Mouse (Mus musculus) heart, embryonic 10.5 days (tissue): ENCODE data around the gene Fcrla. TPM values are rescaled to one million over a fixed set of nuclear protein-coding genes. Genes with fewer than 3 reads are reported as not detected.
"Not testable (repeated sequence)": the region's sequence is repeated elsewhere in the genome, so short reads cannot be mapped to it uniquely, and the experiment has no call there.

ENCODE experiments used
- DNase-seq: peaks from one replicate; pipeline ENCODE4 v3.0.0-alpha.2; 2017; ENCODE audit warnings: low spot score
- H3K27ac ChIP-seq: fragments of 300-500 bp; sonication (generic); 2 replicates; pipeline ENCODE4 v1.5.1; 2016; ENCODE audit warnings: mild to moderate bottlenecking
- H3K27me3 ChIP-seq: fragments of 300-500 bp; sonication (generic); 2 replicates; pipeline ENCODE4 v1.6.1; 2016; ENCODE audit warnings: mild to moderate bottlenecking; ENCODE audit not compliant: poor library complexity, insufficient read depth, severe bottlenecking
- H3K36me3 ChIP-seq: fragments of 300-500 bp; sonication (generic); 2 replicates; pipeline ENCODE4 v1.6.1; 2016; ENCODE audit warnings: mild to moderate bottlenecking, moderate library complexity
- H3K4me1 ChIP-seq: fragments of 300-500 bp; sonication (generic); 2 replicates; pipeline ENCODE4 v1.6.1; 2016; ENCODE audit warnings: mild to moderate bottlenecking
- H3K4me3 ChIP-seq: fragments of 300-500 bp; sonication (generic); 2 replicates; pipeline ENCODE4 v1.5.1; 2016; ENCODE audit warnings: mild to moderate bottlenecking, moderate library complexity
- H3K9me3 ChIP-seq: fragments of 300-500 bp; sonication (generic); 2 replicates; pipeline ENCODE4 v1.6.1; 2016; ENCODE audit warnings: mild to moderate bottlenecking, moderate library complexity
- WGBS: fragments of 180-500 bp; shearing (Covaris S2); methylation state at CpG from one replicate; pipeline ENCODE4 v1.1.7; 2016; 5-methylcytosine and 5-hydroxymethylcytosine counted together
- polyA plus RNA-seq: library from polyadenylated mRNA; unstranded; fragments of >200 nt; fragmentation: Nextera tagmentation; extraction: Ambion mirVana; gene quantifications from 2 replicates; pipeline ENCODE4 v1.2.1, GENCODE M21; 2016

Fcrla gene
- 0.08 TPM in 1 of 2 replicates, not detected in the other for polyA plus RNA-seq

GRCm38 (mm10) chr1:170927378-170927777, at the start of gene Fcrla:
Fcrla (minus strand) TSS chr1:170927583.
- DNase-seq = no peak
- no peaks in the 10 kb centered on the region for H3K9me3 ChIP-seq
- H3K36me3 ChIP-seq = no peaks in the 10 kb centered on the region
- no peaks in the 10 kb centered on the region for H3K4me1 ChIP-seq
- H3K4me3 ChIP-seq = no peak within 1 kb of the TSS
- H3K27ac ChIP-seq = no peak within 1 kb of the TSS
- H3K27me3 ChIP-seq = no peaks in the 10 kb centered on the region
- WGBS = 77% methylated on average over 3 of the region's 3 CpGs

GRCm38 (mm10) chr1:170976447-170976846, 49.1 kb upstream of the Fcrla start, which contains the start of gene Fcgr2b:
Fcgr2b (minus strand) TSS chr1:170976547.
- 78% methylated on average over 5 of the region's 5 CpGs for WGBS
- no peaks in the 10 kb centered on the region for H3K36me3 ChIP-seq
- DNase-seq = no peak
- H3K4me3 ChIP-seq = no peak within 1 kb of the TSS
- no peaks in the 10 kb centered on the region for H3K27me3 ChIP-seq
- no peak within 1 kb of the TSS for H3K27ac ChIP-seq
- H3K9me3 ChIP-seq = no peaks in the 10 kb centered on the region
- no peaks in the 10 kb centered on the region for H3K4me1 ChIP-seq

- 63% methylated on average over 7 of the region's 7 CpGs for WGBS
- Histone ChIP-seq H3K4me3 (no peak overlapping the region), H3K4me1 (no peaks in the 10 kb centered on the region), H3K9me3 (no peaks in the 10 kb centered on the region), H3K27ac (no peak overlapping the region), H3K27me3 (no peaks in the 10 kb centered on the region), H3K36me3 (no peaks in the 10 kb centered on the region)
- DNase-seq = no peak
These were observed 48.4 kb upstream of the Fcrla start for GRCm38 (mm10) chr1:170975751-170976161.

- WGBS = 75% methylated on average over 2 of the region's 2 CpGs
- H3K4me3 ChIP-seq, H3K27me3 ChIP-seq, H3K4me1 ChIP-seq, H3K36me3 ChIP-seq, DNase-seq, H3K9me3 ChIP-seq, H3K27ac ChIP-seq: not testable (repeated sequence)
These were observed 48.0 kb upstream of the Fcrla start for GRCm38 (mm10) chr1:170975350-170975749.

- no peak for DNase-seq
- Histone ChIP-seq H3K27ac (no peak overlapping the region), H3K27me3 (no peaks in the 10 kb centered on the region), H3K4me1 (no peaks in the 10 kb centered on the region), H3K4me3 (no peak overlapping the region), H3K9me3 (no peaks in the 10 kb centered on the region), H3K36me3 (no peaks in the 10 kb centered on the region)
- 92% methylated on average over 2 of the region's 2 CpGs for WGBS
These were observed 47.4 kb upstream of the Fcrla start for GRCm38 (mm10) chr1:170974736-170975135.

- 79% methylated on average over 8 of the region's 8 CpGs for WGBS
- Histone ChIP-seq H3K36me3 (no peaks in the 10 kb centered on the region), H3K4me1 (no peaks in the 10 kb centered on the region), H3K9me3 (no peaks in the 10 kb centered on the region), H3K4me3 (no peak overlapping the region), H3K27ac (no peak overlapping the region), H3K27me3 (no peaks in the 10 kb centered on the region)
- DNase-seq = no peak
These were observed 46.8 kb upstream of the Fcrla start for GRCm38 (mm10) chr1:170974171-170974570.

GRCm38 (mm10) chr1:170972936-170973335, 45.6 kb upstream of the Fcrla start:
- no peak for DNase-seq
- no peak overlapping the region for H3K27ac ChIP-seq
- no peaks in the 10 kb centered on the region for H3K9me3 ChIP-seq
- WGBS = 77% methylated on average over 4 of the region's 4 CpGs
- no peaks in the 10 kb centered on the region for H3K4me1 ChIP-seq
- H3K4me3 ChIP-seq = no peak overlapping the region
- H3K36me3 ChIP-seq = no peaks in the 10 kb centered on the region
- no peaks in the 10 kb centered on the region for H3K27me3 ChIP-seq

GRCm38 (mm10) chr1:170972494-170972893, 45.1 kb upstream of the Fcrla start:
- Histone ChIP-seq H3K36me3 (no peaks in the 10 kb centered on the region), H3K4me1 (no peaks in the 10 kb centered on the region), H3K27ac (no peak overlapping the region), H3K4me3 (no peak overlapping the region), H3K9me3 (no peaks in the 10 kb centered on the region), H3K27me3 (no peaks in the 10 kb centered on the region)
- 77% methylated on average over 6 of the region's 6 CpGs for WGBS
- no peak for DNase-seq

GRCm38 (mm10) chr1:170968576-170968975, 41.2 kb upstream of the Fcrla start:
- H3K4me1 ChIP-seq = no peaks in the 10 kb centered on the region
- DNase-seq = no peak
- no peaks in the 10 kb centered on the region for H3K9me3 ChIP-seq
- no peaks in the 10 kb centered on the region for H3K36me3 ChIP-seq
- H3K27me3 ChIP-seq = no peaks in the 10 kb centered on the region
- H3K4me3 ChIP-seq = no peak overlapping the region
- H3K27ac ChIP-seq = no peak overlapping the region
- 74% methylated on average over 1 of the region's 1 CpGs for WGBS

- WGBS = 77% methylated on average over 3 of the region's 3 CpGs
- Histone ChIP-seq H3K27me3 (no peaks in the 10 kb centered on the region), H3K9me3 (no peaks in the 10 kb centered on the region), H3K4me3 (no peak overlapping the region), H3K36me3 (no peaks in the 10 kb centered on the region), H3K27ac (no peak overlapping the region), H3K4me1 (peaks cover 9% of the 10 kb centered on the region)
- DNase-seq = no peak
These were observed 40.2 kb upstream of the Fcrla start for GRCm38 (mm10) chr1:170967581-170967980.

- no peak for DNase-seq
- Histone ChIP-seq H3K4me3 (no peak overlapping the region), H3K27ac (peak overlapping the region; percentile 47; the same call in 1 of the 2 replicates), H3K4me1 (peaks cover 18% of the 10 kb centered on the region), H3K9me3 (no peaks in the 10 kb centered on the region), H3K27me3 (no peaks in the 10 kb centered on the region), H3K36me3 (no peaks in the 10 kb centered on the region)
- WGBS = 72% methylated on average over 7 of the region's 7 CpGs
These were observed 35.7 kb upstream of the Fcrla start for GRCm38 (mm10) chr1:170963087-170963486.

GRCm38 (mm10) chr1:170962301-170962700, 34.9 kb upstream of the Fcrla start:
- H3K4me3 ChIP-seq = no peak overlapping the region
- DNase-seq = no peak
- no peak overlapping the region for H3K27ac ChIP-seq
- 32% methylated on average over 2 of the region's 2 CpGs for WGBS
- no peaks in the 10 kb centered on the region for H3K36me3 ChIP-seq
- peaks cover 18% of the 10 kb centered on the region for H3K4me1 ChIP-seq
- H3K27me3 ChIP-seq = no peaks in the 10 kb centered on the region
- H3K9me3 ChIP-seq = no peaks in the 10 kb centered on the region

GRCm38 (mm10) chr1:170961101-170961500, 33.7 kb upstream of the Fcrla start:
- Histone ChIP-seq H3K27ac (no peak overlapping the region), H3K27me3 (no peaks in the 10 kb centered on the region), H3K9me3 (no peaks in the 10 kb centered on the region), H3K4me3 (no peak overlapping the region), H3K4me1 (peaks cover 18% of the 10 kb centered on the region), H3K36me3 (no peaks in the 10 kb centered on the region)
- WGBS = 69% methylated on average over 6 of the region's 6 CpGs
- DNase-seq = no peak

- Histone ChIP-seq H3K36me3 (no peaks in the 10 kb centered on the region), H3K4me1 (peaks cover 18% of the 10 kb centered on the region), H3K9me3 (no peaks in the 10 kb centered on the region), H3K4me3 (no peak overlapping the region), H3K27me3 (no peaks in the 10 kb centered on the region), H3K27ac (no peak overlapping the region)
- 55% methylated on average over 2 of the region's 2 CpGs for WGBS
- DNase-seq = no peak
These were observed 32.4 kb upstream of the Fcrla start for GRCm38 (mm10) chr1:170959791-170960190.
